Mouse (Mus musculus): ENCODE results near the gene A430033K04Rik. TPM values are rescaled to one million over a fixed set of nuclear protein-coding genes. Genes with fewer than 3 reads are reported as not detected.

A430033K04Rik gene
- polyA plus RNA-seq, 1 experiment from 2014 or later = 14.9 TPM

DNA sequence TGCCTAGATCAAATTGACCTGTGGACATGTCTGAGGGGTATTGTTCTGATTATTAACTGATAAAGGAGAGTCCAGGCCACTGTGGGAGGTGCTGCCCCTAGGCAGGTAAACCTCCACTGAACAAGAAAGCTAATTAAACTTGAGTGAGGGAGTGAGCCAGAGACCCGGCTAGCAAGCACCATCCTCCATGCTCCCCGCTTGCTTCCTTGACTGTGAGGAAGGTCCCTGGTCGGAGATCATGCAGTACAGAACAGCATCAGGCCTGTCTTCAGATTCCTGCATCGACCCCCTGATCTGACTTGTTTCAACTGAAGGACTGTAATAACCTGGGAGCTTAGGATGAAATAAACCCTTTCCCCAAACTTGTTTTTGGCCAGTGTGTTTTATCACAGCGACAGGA lies 66.6 kb downstream of the A430033K04Rik start:
- H3K9me3 ChIP-seq (ENCODE audit: control insufficient read depth, low read length) = no peaks in the 10 kb centered on the region
- 70% methylated on average over 5 of the region's 5 CpGs for WGBS
- no peak for DNase-seq (ENCODE audit: low spot score)
- no peaks in the 10 kb centered on the region for H3K36me3 ChIP-seq (ENCODE audit: control insufficient read depth, insufficient read depth, low read length)
- H3K4me1 ChIP-seq (ENCODE audit: control insufficient read depth, insufficient read depth, low read length) = no peaks in the 10 kb centered on the region
- no peaks in the 10 kb centered on the region for H3K27me3 ChIP-seq (ENCODE audit: control insufficient read depth, insufficient read depth, low read length)
- H3K27ac ChIP-seq (ENCODE audit: low read depth, low read length) = no peak overlapping the region
- H3K9ac ChIP-seq (ENCODE audit: low read length) = no peak overlapping the region
- H3K4me3 ChIP-seq (ENCODE audit: low read depth, low read length) = no peak overlapping the region
- ATAC-seq (ENCODE audit: insufficient read depth, low FRiP score, low TSS enrichment) = no peak
- no peak overlapping the region for H3K4me2 ChIP-seq (ENCODE audit: low read depth)

DNA sequence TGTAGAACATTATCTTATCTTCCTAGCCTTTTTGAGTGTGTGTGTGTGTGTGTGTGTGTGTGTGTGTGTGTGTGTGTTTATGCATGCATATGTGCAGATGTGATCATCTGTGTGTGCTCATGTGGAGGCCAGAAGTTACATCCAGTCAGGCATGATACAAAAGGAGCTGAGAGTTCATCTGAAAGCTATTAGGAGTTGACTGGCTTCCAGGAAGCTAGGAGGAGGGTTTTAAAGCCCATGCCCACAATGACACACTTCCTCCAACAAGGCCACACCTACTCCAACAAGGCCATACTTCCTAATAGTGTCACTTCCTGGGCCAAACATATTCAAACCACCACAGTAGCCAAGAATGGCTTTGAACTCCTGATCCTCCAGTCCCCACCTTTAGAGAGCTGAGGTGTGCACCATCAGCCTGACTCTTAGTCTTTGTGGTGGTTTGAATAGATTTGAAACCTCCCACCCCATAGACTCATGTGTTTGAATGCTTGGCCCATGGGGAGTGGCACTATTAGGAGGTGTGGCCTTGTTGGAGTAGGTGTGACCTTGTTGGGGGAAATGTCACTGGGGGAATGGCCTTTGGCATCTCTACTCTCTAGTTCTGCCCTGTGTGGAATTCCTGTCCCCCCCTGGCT lies 70.4 kb downstream of the A430033K04Rik start:
- Histone ChIP-seq H3K4me3 (ENCODE audit: low read depth, low read length) (no peak overlapping the region), H3K36me3 (ENCODE audit: control insufficient read depth, insufficient read depth, low read length) (no peaks in the 10 kb centered on the region)

DNA sequence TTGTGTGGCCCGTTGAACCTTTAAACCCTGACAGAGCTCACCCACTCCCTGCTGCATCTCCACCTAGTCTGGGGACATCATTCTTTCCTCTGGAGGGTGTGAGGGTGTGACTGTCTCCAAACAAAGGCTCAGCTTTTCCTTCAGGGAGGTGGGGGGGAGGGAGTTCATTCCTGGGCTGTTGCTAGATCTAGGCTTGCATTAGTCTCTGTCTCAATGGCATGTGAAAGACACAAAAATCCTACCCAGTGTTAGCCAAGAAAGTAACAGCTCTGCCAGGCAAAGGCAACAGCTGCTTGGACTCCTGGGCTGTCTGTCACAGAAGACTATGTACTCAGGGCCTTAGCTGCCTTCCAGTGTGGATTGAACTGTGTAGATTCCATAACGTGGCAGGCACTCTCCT lies 71.4 kb downstream of the A430033K04Rik start:
- Histone ChIP-seq H3K36me3 (ENCODE audit: control insufficient read depth, insufficient read depth, low read length) (no peaks in the 10 kb centered on the region), H3K9ac (ENCODE audit: low read length) (no peak overlapping the region), H3K27me3 (ENCODE audit: control insufficient read depth, insufficient read depth, low read length) (no peaks in the 10 kb centered on the region), H3K4me3 (ENCODE audit: low read depth, low read length) (no peak overlapping the region), H3K4me1 (ENCODE audit: control insufficient read depth, insufficient read depth, low read length) (no peaks in the 10 kb centered on the region), H3K27ac (ENCODE audit: low read depth, low read length) (no peak overlapping the region), H3K9me3 (ENCODE audit: control insufficient read depth, low read length) (no peaks in the 10 kb centered on the region), H3K4me2 (ENCODE audit: low read depth) (no peak overlapping the region)
- 68% methylated on average over 2 of the region's 2 CpGs for WGBS
- no peak for DNase-seq (ENCODE audit: low spot score)
- ATAC-seq (ENCODE audit: insufficient read depth, low FRiP score, low TSS enrichment) = no peak

More for the DNA sequence above, 70.4 kb downstream of the A430033K04Rik start:
- ATAC-seq (ENCODE audit: insufficient read depth, low FRiP score, low TSS enrichment) = no peak
- H3K4me1 ChIP-seq (ENCODE audit: control insufficient read depth, insufficient read depth, low read length) = no peaks in the 10 kb centered on the region
- H3K9me3 ChIP-seq (ENCODE audit: control insufficient read depth, low read length) = no peaks in the 10 kb centered on the region
- H3K4me2 ChIP-seq (ENCODE audit: low read depth) = no peak overlapping the region
- H3K9ac ChIP-seq (ENCODE audit: low read length) = no peak overlapping the region
- no peak for DNase-seq (ENCODE audit: low spot score)
- no peak overlapping the region for H3K27ac ChIP-seq (ENCODE audit: low read depth, low read length)
- no peaks in the 10 kb centered on the region for H3K27me3 ChIP-seq (ENCODE audit: control insufficient read depth, insufficient read depth, low read length)

DNA sequence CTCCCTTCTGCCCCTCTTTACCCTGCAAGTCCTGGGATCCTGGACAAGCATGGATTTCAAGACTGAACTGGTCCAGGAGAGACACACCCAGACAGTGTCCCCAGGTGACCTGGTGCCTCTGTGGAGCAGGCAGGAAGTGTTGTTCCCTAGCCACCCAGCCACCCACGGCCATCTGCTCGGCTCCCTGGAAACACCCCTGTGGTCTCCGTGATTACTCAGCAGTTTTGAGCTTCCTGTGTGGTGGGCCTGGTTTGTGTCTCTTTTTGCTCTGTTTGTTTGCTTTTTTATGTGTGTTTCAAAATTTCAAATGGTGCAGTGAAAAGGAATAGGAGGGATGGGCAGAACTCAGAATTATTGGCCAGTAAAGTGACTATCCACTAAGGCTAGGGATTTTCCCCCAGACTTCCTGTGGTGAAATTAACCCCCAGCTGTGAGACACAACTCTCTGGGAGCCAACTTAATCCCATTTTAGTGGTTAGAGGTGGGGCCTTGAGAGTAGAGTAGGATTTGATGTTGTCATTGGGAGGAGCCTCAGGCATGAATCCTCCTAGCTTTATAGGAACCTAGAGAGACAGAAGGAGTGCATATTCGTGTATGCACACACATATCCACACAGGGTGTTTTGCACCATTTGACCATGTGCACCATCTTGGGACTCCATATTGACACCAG lies 72.0 kb downstream of the A430033K04Rik start:
- 73% methylated on average over 4 of the region's 4 CpGs for WGBS
- H3K36me3 ChIP-seq (ENCODE audit: control insufficient read depth, insufficient read depth, low read length) = no peaks in the 10 kb centered on the region
- ATAC-seq (ENCODE audit: insufficient read depth, low FRiP score, low TSS enrichment) = no peak

DNA sequence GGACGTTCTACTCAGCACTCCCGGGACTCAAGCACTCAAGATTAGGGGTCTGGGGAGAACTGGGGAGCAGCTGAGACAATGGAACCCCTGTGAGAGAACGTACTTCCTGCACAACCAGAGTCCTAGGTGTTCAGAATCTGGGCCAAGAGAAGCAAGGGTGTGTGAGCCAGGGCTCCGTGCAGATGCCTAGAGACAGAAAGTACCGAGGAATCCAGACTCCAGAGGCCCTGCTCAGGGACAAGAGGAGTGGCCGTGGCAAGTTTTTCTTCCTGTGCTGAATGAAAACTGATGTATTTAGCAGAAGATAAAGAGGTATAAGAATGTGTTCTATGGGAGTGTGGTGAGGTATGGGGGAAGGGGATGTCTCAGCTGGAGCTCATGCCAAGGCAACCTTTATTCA lies 74.8 kb downstream of the A430033K04Rik start:
- WGBS = 75% methylated on average over 6 of the region's 6 CpGs
- H3K9me3 ChIP-seq (ENCODE audit: control insufficient read depth, low read length) = no peaks in the 10 kb centered on the region
- no peak overlapping the region for H3K9ac ChIP-seq (ENCODE audit: low read length)
- no peaks in the 10 kb centered on the region for H3K4me1 ChIP-seq (ENCODE audit: control insufficient read depth, insufficient read depth, low read length)
- H3K36me3 ChIP-seq (ENCODE audit: control insufficient read depth, insufficient read depth, low read length) = no peaks in the 10 kb centered on the region
- no peak overlapping the region for H3K4me3 ChIP-seq (ENCODE audit: low read depth, low read length)
- no peak overlapping the region for H3K27ac ChIP-seq (ENCODE audit: low read depth, low read length)
- no peaks in the 10 kb centered on the region for H3K27me3 ChIP-seq (ENCODE audit: control insufficient read depth, insufficient read depth, low read length)
- no peak overlapping the region for H3K4me2 ChIP-seq (ENCODE audit: low read depth)
- DNase-seq (ENCODE audit: low spot score) (no peak), ATAC-seq (ENCODE audit: insufficient read depth, low FRiP score, low TSS enrichment) (no peak)

More for the DNA sequence above, 72.0 kb downstream of the A430033K04Rik start:
- no peak overlapping the region for H3K27ac ChIP-seq (ENCODE audit: low read depth, low read length)
- no peak overlapping the region for H3K4me3 ChIP-seq (ENCODE audit: low read depth, low read length)
- H3K27me3 ChIP-seq (ENCODE audit: control insufficient read depth, insufficient read depth, low read length) = no peaks in the 10 kb centered on the region
- H3K4me1 ChIP-seq (ENCODE audit: control insufficient read depth, insufficient read depth, low read length) = no peaks in the 10 kb centered on the region
- DNase-seq (ENCODE audit: low spot score) = no peak
- H3K4me2 ChIP-seq (ENCODE audit: low read depth) = no peak overlapping the region
- H3K9ac ChIP-seq (ENCODE audit: low read length) = no peak overlapping the region
- H3K9me3 ChIP-seq (ENCODE audit: control insufficient read depth, low read length) = no peaks in the 10 kb centered on the region

Small RNA genes within 50 kb of the gene (microRNA-seq; reads per million reads assigned to microRNA genes)
- not detected for gene Gm24082

Other genes with a start within 250 kb of the A430033K04Rik start
- gene Zfp157, start 181.4 kb upstream of the A430033K04Rik start, polyA plus RNA-seq (2014; fragmentation: Nextera tagmentation; extraction: Ambion mirVana) = 48.4 and 52.9 TPM in 2 replicates
- gene 1700123K08Rik, start 58.1 kb upstream of the A430033K04Rik start, polyA plus RNA-seq (2014; fragmentation: Nextera tagmentation; extraction: Ambion mirVana) = not detected in 2 replicates
- 84.8 and 86.8 TPM in 2 replicates for gene Zfp68, start 3.1 kb upstream of the A430033K04Rik start, polyA plus RNA-seq (2014; fragmentation: Nextera tagmentation; extraction: Ambion mirVana)
- 25.5 and 28.2 TPM in 2 replicates for gene Fam20c, start 131.7 kb downstream of the A430033K04Rik start, polyA plus RNA-seq (2014; fragmentation: Nextera tagmentation; extraction: Ambion mirVana)
- not detected in 2 replicates for gene Gm5294, start 197.2 kb downstream of the A430033K04Rik start, polyA plus RNA-seq (2014; fragmentation: Nextera tagmentation; extraction: Ambion mirVana)